Mouse (Mus musculus): Measurements from ENCODE around the gene Srpk3.

DNA sequence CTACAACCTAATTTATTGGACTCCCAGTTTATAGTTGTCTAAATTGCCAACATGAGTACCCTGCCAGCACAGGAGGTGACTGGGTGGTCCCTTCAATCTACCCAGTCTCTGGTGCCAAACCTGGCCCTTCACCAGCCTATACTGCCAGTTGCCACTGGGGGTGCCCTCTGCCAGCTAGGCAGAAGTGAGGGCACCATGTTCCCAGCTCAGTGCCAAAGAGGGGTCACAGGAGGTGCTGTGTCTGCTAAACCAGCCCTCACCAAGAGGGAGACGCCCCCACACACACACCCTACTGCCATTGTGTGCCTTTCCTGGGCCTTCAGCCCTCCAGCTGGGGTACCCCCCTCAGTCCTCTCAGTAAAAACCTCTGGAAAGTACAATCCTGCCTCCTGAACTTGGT, 36.0 kb upstream of the Srpk3 start:
- no peak for TF ChIP-seq EP300 (IDR thresholded peaks at IDR 0.05; ENCODE audit: insufficient read depth, low read depth, low read length)
- no peak for TF ChIP-seq POLR2A (IDR thresholded peaks at IDR 0.05; ENCODE audit: insufficient read depth, low read length)

Measured in ES-Bruce4 (cell line).